Mouse (Mus musculus): ENCODE measurements around the gene Dedd2. TPM values are rescaled to one million over a fixed set of nuclear protein-coding genes. Genes with fewer than 3 reads are reported as not detected.

The Dedd2 gene
- total RNA-seq, 1 experiment from 2014 or later = 24.9 TPM

- no peak for ATAC-seq (replicated peaks in 1 of 2; ENCODE audit: insufficient read depth in 1 of 2, low FRiP score in 2 of 2, low TSS enrichment in 1 of 2, low read depth in 1 of 2, poor library complexity in 2 of 2, severe bottlenecking in 2 of 2)
Measured at GRCm38 (mm10) chr7:25227523-25228300, 7.3 kb upstream of the Dedd2 start.

- ATAC-seq (replicated peaks in 1 of 2; ENCODE audit: insufficient read depth in 1 of 2, low FRiP score in 2 of 2, low TSS enrichment in 1 of 2, low read depth in 1 of 2, poor library complexity in 2 of 2, severe bottlenecking in 2 of 2) = no peak
Measured at GRCm38 (mm10) chr7:25222275-25222967, 2.0 kb upstream of the Dedd2 start.

GRCm38 (mm10) chr7:25221102-25221883 is 878 bp upstream of the Dedd2 start, which contains the start of gene Zfp526:
Zfp526 (plus strand) TSS chr7:25221425.
- ATAC-seq (replicated peaks in 1 of 2; ENCODE audit: insufficient read depth in 1 of 2, low FRiP score in 2 of 2, low TSS enrichment in 1 of 2, low read depth in 1 of 2, poor library complexity in 2 of 2, severe bottlenecking in 2 of 2) = peak; percentile 75 to 80

- ATAC-seq (replicated peaks in 1 of 2; ENCODE audit: insufficient read depth in 1 of 2, low FRiP score in 2 of 2, low TSS enrichment in 1 of 2, low read depth in 1 of 2, poor library complexity in 2 of 2, severe bottlenecking in 2 of 2) = peak; percentile 70 to 77
Measured at GRCm38 (mm10) chr7:25219756-25220456, 509 bp downstream of the Dedd2 start.

- ATAC-seq (replicated peaks in 1 of 2; ENCODE audit: insufficient read depth in 1 of 2, low FRiP score in 2 of 2, low TSS enrichment in 1 of 2, low read depth in 1 of 2, poor library complexity in 2 of 2, severe bottlenecking in 2 of 2) = no peak
Measured at GRCm38 (mm10) chr7:25219416-25219750, 1.0 kb downstream of the Dedd2 start.

- peak; percentile 26 to 29; a peak in 3 of 4 replicates for ATAC-seq (replicated peaks in 1 of 2; ENCODE audit: insufficient read depth in 1 of 2, low FRiP score in 2 of 2, low TSS enrichment in 1 of 2, low read depth in 1 of 2, poor library complexity in 2 of 2, severe bottlenecking in 2 of 2)
Measured at GRCm38 (mm10) chr7:25218705-25219415, 1.6 kb downstream of the Dedd2 start.

- ATAC-seq (replicated peaks in 1 of 2; ENCODE audit: insufficient read depth in 1 of 2, low FRiP score in 2 of 2, low TSS enrichment in 1 of 2, low read depth in 1 of 2, poor library complexity in 2 of 2, severe bottlenecking in 2 of 2) = no peak; a peak in 1 of 4 replicates
Measured at GRCm38 (mm10) chr7:25217653-25218395, 2.6 kb downstream of the Dedd2 start.

- no peak for ATAC-seq (replicated peaks in 1 of 2; ENCODE audit: insufficient read depth in 1 of 2, low FRiP score in 2 of 2, low TSS enrichment in 1 of 2, low read depth in 1 of 2, poor library complexity in 2 of 2, severe bottlenecking in 2 of 2)
Measured at GRCm38 (mm10) chr7:25214172-25214571, 6.2 kb downstream of the Dedd2 start.

- ATAC-seq (replicated peaks in 1 of 2; ENCODE audit: insufficient read depth in 1 of 2, low FRiP score in 2 of 2, low TSS enrichment in 1 of 2, low read depth in 1 of 2, poor library complexity in 2 of 2, severe bottlenecking in 2 of 2) = peak; percentile 54 to 62
Measured at GRCm38 (mm10) chr7:25213099-25213498, 7.3 kb downstream of the Dedd2 start.

- no peak for ATAC-seq (replicated peaks in 1 of 2; ENCODE audit: insufficient read depth in 1 of 2, low FRiP score in 2 of 2, low TSS enrichment in 1 of 2, low read depth in 1 of 2, poor library complexity in 2 of 2, severe bottlenecking in 2 of 2)
Measured at GRCm38 (mm10) chr7:25210482-25210881, 9.9 kb downstream of the Dedd2 start.

- ATAC-seq (replicated peaks in 1 of 2; ENCODE audit: insufficient read depth in 1 of 2, low FRiP score in 2 of 2, low TSS enrichment in 1 of 2, low read depth in 1 of 2, poor library complexity in 2 of 2, severe bottlenecking in 2 of 2) = no peak
Measured at GRCm38 (mm10) chr7:25209161-25209622, 11.2 kb downstream of the Dedd2 start.

- no peak for ATAC-seq (replicated peaks in 1 of 2; ENCODE audit: insufficient read depth in 1 of 2, low FRiP score in 2 of 2, low TSS enrichment in 1 of 2, low read depth in 1 of 2, poor library complexity in 2 of 2, severe bottlenecking in 2 of 2)
Measured at GRCm38 (mm10) chr7:25206094-25206830, 14.2 kb downstream of the Dedd2 start.

GRCm38 (mm10) chr7:25205355-25206093 is 14.9 kb downstream of the Dedd2 start:
- peak; percentile 84 to 89 for ATAC-seq (replicated peaks in 1 of 2; ENCODE audit: insufficient read depth in 1 of 2, low FRiP score in 2 of 2, low TSS enrichment in 1 of 2, low read depth in 1 of 2, poor library complexity in 2 of 2, severe bottlenecking in 2 of 2)

GRCm38 (mm10) chr7:25203624-25204023 is 16.8 kb downstream of the Dedd2 start:
- no peak for ATAC-seq (replicated peaks in 1 of 2; ENCODE audit: insufficient read depth in 1 of 2, low FRiP score in 2 of 2, low TSS enrichment in 1 of 2, low read depth in 1 of 2, poor library complexity in 2 of 2, severe bottlenecking in 2 of 2)
